Mouse (Mus musculus) liver, postnatal 0 days (tissue): Measurements from ENCODE around the gene Scn10a. TPM values are rescaled to one million over a fixed set of nuclear protein-coding genes. Genes with fewer than 3 reads are reported as not detected.

Experiments used
- ATAC-seq: fragments of 200-750 bp; cut with Nextera tagmentation; 2 replicates; pipeline ENCODE4 v1.8.0; 2017; ENCODE audit warnings: mild to moderate bottlenecking, moderate library complexity
- DNase-seq: peaks from one replicate; pipeline ENCODE4 v3.0.0-alpha.2; 2016
- H3K27ac ChIP-seq: fragments of 300-500 bp; sonication (generic); 2 replicates; pipeline ENCODE4 v1.5.1; 2014; ENCODE audit warnings: antibody characterized with exemption, moderate library complexity, mild to moderate bottlenecking, low read depth
- H3K27me3 ChIP-seq: fragments of 300-500 bp; sonication (generic); 2 replicates; pipeline ENCODE4 v1.6.1; 2014; ENCODE audit warnings: low read length, control low read depth, mixed read lengths; ENCODE audit not compliant: insufficient read depth
- H3K36me3 ChIP-seq: fragments of 300-500 bp; sonication (generic); replicated peaks from 2 replicates; pipeline ENCODE4 v1.6.1; 2014; ENCODE audit warnings: mild to moderate bottlenecking, control low read depth, low read length, moderate library complexity, mixed read lengths; ENCODE audit not compliant: insufficient read depth
- H3K4me1 ChIP-seq: fragments of 300-500 bp; sonication (generic); 2 replicates; pipeline ENCODE4 v1.6.1; 2014; ENCODE audit warnings: antibody characterized with exemption, mild to moderate bottlenecking, control low read depth; ENCODE audit not compliant: insufficient read depth
- H3K4me2 ChIP-seq: fragments of 300-500 bp; sonication (generic); 2 replicates; pipeline ENCODE4 v1.6.1; 2014; ENCODE audit warnings: low read depth, mild to moderate bottlenecking, low read length, moderate library complexity, mixed read lengths
- H3K4me3 ChIP-seq: fragments of 300-500 bp; sonication (generic); 2 replicates; pipeline ENCODE4 v1.5.1; 2014; ENCODE audit warnings: low read depth, low read length
- H3K9ac ChIP-seq: fragments of 300-500 bp; sonication (generic); replicated peaks from 2 replicates; pipeline ENCODE4 v1.6.1; 2014; ENCODE audit warnings: mild to moderate bottlenecking, moderate library complexity
- H3K9me3 ChIP-seq: fragments of 300-500 bp; sonication (generic); 2 replicates; pipeline ENCODE4 v1.6.1; 2016; ENCODE audit warnings: mild to moderate bottlenecking, control low read depth, low read length, mixed read lengths
- CTCF ChIP-seq: sonication (generic); IDR thresholded peaks from 2 replicates; pipeline ENCODE4 v1.5.1; 2016; ENCODE audit warnings: antibody characterized with exemption, low read depth
- EP300 ChIP-seq: IDR thresholded peaks from 2 replicates; pipeline ENCODE4 v1.6.1; 2016; ENCODE audit warnings: antibody characterized with exemption, low read depth, mild to moderate bottlenecking
- WGBS: fragments of 180-500 bp; shearing (Covaris S2); extraction: QIAGEN DNeasy Blood & Tissue Kit; methylation state at CpG from one replicate; pipeline ENCODE4 v1.1.7; 2014; ENCODE audit not compliant: insufficient replicate concordance; 5-methylcytosine and 5-hydroxymethylcytosine counted together
- polyA plus RNA-seq: library from polyadenylated mRNA; unstranded; fragments of >200 nt; fragmentation: Nextera tagmentation; extraction: Ambion mirVana; gene quantifications from 2 replicates; pipeline ENCODE4 v1.2.1, GENCODE M21; 2015

Gene Scn10a
- polyA plus RNA-seq, 1 experiment from 2014 or later, result 0.04 TPM

DNA sequence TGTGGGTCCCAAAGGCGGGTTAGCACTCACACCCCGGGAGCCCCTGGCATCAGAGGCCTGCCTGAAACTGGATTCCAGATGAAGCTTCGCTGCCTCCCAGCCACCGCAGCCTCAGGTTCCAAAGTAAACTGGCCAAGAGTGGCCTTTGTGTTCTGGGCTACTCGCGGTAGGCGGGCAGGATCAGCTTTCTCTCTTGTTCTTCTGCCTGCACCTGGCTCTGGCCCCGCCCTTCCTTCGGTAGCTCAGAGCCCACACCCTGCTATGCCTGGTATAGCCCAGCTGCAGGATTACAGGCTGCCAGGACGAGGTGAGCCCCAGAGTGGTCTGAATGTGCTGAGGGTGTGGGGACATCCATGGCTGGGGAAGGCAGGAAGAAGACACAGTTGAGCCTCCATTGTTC is 152.9 kb downstream of the Scn10a start:
- ATAC-seq, result no peak
- Histone ChIP-seq H3K4me2 (no peak overlapping the region), H3K27ac (no peak overlapping the region), H3K9me3 (no peaks in the 10 kb centered on the region), H3K4me1 (no peaks in the 10 kb centered on the region), H3K4me3 (no peak overlapping the region), H3K27me3 (peaks cover 11% of the 10 kb centered on the region; the same call in 1 of the 2 replicates), H3K36me3 (no peaks in the 10 kb centered on the region), H3K9ac (no peak overlapping the region)
- DNase-seq, result no peak
- no peak for TF ChIP-seq EP300
- no peak for TF ChIP-seq CTCF
- 13% methylated on average over 10 of the region's 10 CpGs for WGBS

DNA sequence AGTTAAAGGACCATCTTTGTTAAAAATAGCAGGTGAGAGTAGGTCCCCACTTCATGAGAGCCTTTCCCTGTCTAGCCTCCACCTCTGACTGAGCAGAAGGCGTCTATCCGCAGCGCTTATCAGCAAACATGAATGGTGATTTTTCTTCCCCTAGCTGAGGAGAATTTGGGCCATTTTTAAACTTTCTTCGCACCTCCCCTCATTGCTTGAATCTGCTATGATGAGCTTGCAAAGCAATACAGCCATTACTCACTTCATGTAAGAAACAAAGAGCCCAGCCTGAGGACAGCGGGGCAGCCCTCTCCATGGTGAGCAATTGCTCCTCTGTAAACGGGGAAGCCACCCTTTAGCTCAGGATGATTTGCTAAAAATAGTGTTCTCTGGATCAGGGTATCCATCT is 154.3 kb downstream of the Scn10a start:
- DNase-seq, result no peak
- TF ChIP-seq CTCF, result no peak
- TF ChIP-seq EP300, result no peak
- WGBS, result 64% methylated on average over 6 of the region's 6 CpGs

DNA sequence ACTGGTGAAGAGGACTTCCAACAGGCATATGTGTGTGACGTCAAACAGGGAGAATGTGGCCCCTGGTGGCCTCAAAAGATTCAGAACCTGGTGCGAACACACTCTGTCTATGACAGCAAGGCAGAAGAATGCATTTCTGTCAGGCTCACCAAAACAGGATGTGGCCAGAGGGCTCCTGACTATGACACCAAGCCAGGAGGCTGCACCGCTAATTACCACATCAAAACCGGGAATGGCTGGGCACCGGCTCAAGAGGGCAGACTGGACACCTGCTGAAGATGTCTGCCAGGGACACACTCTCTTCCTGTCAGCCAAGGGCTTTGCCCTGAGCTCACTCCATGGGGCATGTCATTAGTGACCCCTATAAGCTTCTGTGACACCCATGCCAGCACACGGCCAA is 155.5 kb downstream of the Scn10a start:
- no peak for TF ChIP-seq EP300
- TF ChIP-seq CTCF, result no peak
- no peaks in the 10 kb centered on the region for H3K36me3 ChIP-seq
- no peak overlapping the region for H3K9ac ChIP-seq
- H3K27ac ChIP-seq, result no peak overlapping the region
- H3K9me3 ChIP-seq, result no peaks in the 10 kb centered on the region
- no peak overlapping the region for H3K4me2 ChIP-seq
- 55% methylated on average over 6 of the region's 6 CpGs for WGBS
- H3K4me1 ChIP-seq, result no peaks in the 10 kb centered on the region
- H3K27me3 ChIP-seq, result 0 out of 2 replicates have a peak, but pooled peaks cover 4% of the 10 kb centered on the region
- no peak overlapping the region for H3K4me3 ChIP-seq
- ATAC-seq (no peak), DNase-seq (no peak)

More for the DNA sequence above, 154.3 kb downstream of the Scn10a start:
- Histone ChIP-seq H3K36me3 (no peaks in the 10 kb centered on the region), H3K9me3 (no peaks in the 10 kb centered on the region), H3K4me2 (no peak overlapping the region), H3K4me1 (no peaks in the 10 kb centered on the region), H3K4me3 (no peak overlapping the region), H3K27me3 (0 out of 2 replicates have a peak, but pooled peaks cover 4% of the 10 kb centered on the region), H3K9ac (no peak overlapping the region), H3K27ac (no peak overlapping the region)
- no peak for ATAC-seq

DNA sequence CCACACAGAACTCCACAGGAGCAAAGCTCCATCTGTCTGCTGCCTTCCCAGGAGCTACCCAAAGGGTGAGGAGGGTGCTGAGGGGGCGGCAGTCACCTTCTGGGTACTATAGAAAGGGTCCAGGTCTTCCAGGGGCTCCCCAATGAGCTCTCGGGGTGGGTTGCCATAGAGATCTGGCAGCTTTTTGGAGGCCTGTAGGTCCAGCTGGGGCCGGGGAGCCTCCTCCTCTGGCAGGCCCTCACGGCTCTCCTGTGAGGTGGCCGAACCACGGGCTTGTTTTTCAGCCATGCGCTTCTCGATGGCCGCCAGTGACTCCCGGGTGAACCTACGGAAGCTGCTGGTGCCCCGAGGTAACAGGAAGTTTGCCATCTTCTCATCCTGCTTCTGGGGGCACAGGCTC is 156.9 kb downstream of the Scn10a start:
- no peaks in the 10 kb centered on the region for H3K36me3 ChIP-seq
- H3K9me3 ChIP-seq, result no peaks in the 10 kb centered on the region
- 0 out of 2 replicates have a peak, but pooled peaks cover 4% of the 10 kb centered on the region for H3K27me3 ChIP-seq
- no peak overlapping the region for H3K27ac ChIP-seq
- no peak overlapping the region for H3K4me3 ChIP-seq
- no peaks in the 10 kb centered on the region for H3K4me1 ChIP-seq
- ATAC-seq (no peak), DNase-seq (no peak)
- TF ChIP-seq CTCF (no peak), EP300 (no peak)
- 63% methylated on average over 12 of the region's 12 CpGs for WGBS
- H3K4me2 ChIP-seq, result no peak overlapping the region
- H3K9ac ChIP-seq, result no peak overlapping the region

DNA sequence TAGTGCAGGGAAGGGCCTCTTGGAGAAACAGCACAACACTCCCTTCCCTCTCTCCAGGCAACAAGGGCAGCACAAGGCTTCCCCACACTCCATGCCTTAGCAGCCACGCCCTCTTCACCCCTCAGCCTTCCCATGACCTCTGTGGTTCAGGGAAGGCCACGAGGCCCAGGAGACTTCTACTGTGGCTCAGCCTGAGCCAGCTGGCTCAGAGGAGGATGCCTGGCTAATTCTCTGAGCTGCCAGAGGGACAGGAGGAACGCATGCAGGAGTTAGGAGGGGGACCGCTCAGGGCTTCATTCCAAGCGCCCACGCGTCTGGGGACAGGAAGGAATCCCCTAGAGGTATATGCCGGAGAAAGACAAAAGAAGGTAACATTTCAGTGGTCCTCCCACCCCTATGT is 157.4 kb downstream of the Scn10a start:
- Histone ChIP-seq H3K27ac (no peak overlapping the region), H3K4me3 (no peak overlapping the region), H3K27me3 (0 out of 2 replicates have a peak, but pooled peaks cover 4% of the 10 kb centered on the region), H3K9ac (no peak overlapping the region), H3K9me3 (no peaks in the 10 kb centered on the region), H3K4me1 (no peaks in the 10 kb centered on the region), H3K36me3 (no peaks in the 10 kb centered on the region), H3K4me2 (no peak overlapping the region)
- whole genome bisulfite sequencing, result 68% methylated on average over 8 of the region's 8 CpGs
- TF ChIP-seq CTCF (no peak), EP300 (no peak)
- ATAC-seq (no peak), DNase-seq (no peak)

- Histone ChIP-seq H3K4me3 (no peak overlapping the region), H3K4me2 (no peak overlapping the region), H3K27me3 (no peaks in the 10 kb centered on the region), H3K4me1 (no peaks in the 10 kb centered on the region), H3K9me3 (no peaks in the 10 kb centered on the region), H3K36me3 (no peaks in the 10 kb centered on the region), H3K9ac (no peak overlapping the region), H3K27ac (no peak overlapping the region)
- WGBS, result 68% methylated on average over 16 of the region's 16 CpGs
- ATAC-seq (no peak), DNase-seq (no peak)
- TF ChIP-seq CTCF, result no peak
- TF ChIP-seq EP300, result no peak
Observed at GRCm38 (mm10) chr9:119559537-119560276, 159.4 kb downstream of the Scn10a start.

Other genes with a start within 250 kb of the Scn10a start
- gene Scn5a, start 140.3 kb downstream of the Scn10a start, polyA plus RNA-seq, result 0.01 TPM in 2 replicates
- not detected in 2 replicates for gene Scn11a, start 106.1 kb upstream of the Scn10a start, polyA plus RNA-seq
- gene Wdr48, start 175.6 kb upstream of the Scn10a start, polyA plus RNA-seq, result 9.8 and 13.9 TPM in 2 replicates
- gene Gorasp1, start 218.2 kb upstream of the Scn10a start, polyA plus RNA-seq, result 6.8 and 8.8 TPM in 2 replicates
- gene Ttc21a, start 218.3 kb upstream of the Scn10a start, polyA plus RNA-seq, result 0.09 and 0.22 TPM in 2 replicates